Mouse (Mus musculus): ENCODE data around the gene Slc35a2. TPM values are rescaled to one million over a fixed set of nuclear protein-coding genes. Genes with fewer than 3 reads are reported as not detected.

Slc35a2 gene
- polyA plus RNA-seq, 2 experiments: 6.7 to 13.1 TPM

DNA sequence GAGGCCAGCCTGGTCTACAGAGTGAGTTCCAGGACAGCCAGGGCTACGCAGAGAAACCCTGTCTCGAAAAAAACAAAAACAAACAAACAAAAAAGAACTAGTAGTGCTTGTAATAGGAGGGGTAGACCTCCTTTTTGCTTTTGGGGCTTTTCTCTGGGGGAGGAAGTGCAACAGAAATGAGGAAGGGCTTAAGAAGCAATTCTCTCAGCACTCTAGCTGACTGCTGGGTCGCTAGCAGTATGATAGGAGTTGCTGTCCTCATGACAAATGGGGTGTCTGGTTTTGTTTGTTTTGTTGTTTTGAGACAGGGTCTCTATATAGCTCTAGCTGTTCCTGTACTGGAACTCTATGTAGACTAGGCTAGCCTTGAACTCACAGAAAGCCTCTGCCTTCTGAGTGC, 19.3 kb upstream of the Slc35a2 start:
- DNase-seq (ENCODE audit: low read depth in 3 of 3, low spot score in 3 of 3) (no peak), ATAC-seq (ENCODE audit: insufficient read depth) (no peak)
- Histone ChIP-seq H3K4me3 (ENCODE audit: insufficient read depth in 1 of 2, low read depth in 2 of 2, low read length in 2 of 2) (no peak overlapping the region), H3K9me3 (ENCODE audit: control insufficient read depth, low read length) (no peaks in the 10 kb centered on the region), H3K9ac (replicated peaks) (no peak overlapping the region), H3K27ac (no peak overlapping the region), H3K4me2 (ENCODE audit: low read depth) (no peak overlapping the region), H3K4me1 (replicated peaks; ENCODE audit: control insufficient read depth in 2 of 2, insufficient read depth in 2 of 2, low read length in 1 of 2) (peaks cover 2 to 17% of the 10 kb centered on the region in 2 experiments; a peak in 3 of 4 replicates), H3K36me3 (replicated peaks; ENCODE audit: control insufficient read depth, insufficient read depth, low read depth) (peaks cover 9% of the 10 kb centered on the region), H3K27me3 (ENCODE audit: control insufficient read depth, insufficient read depth, low read length) (no peaks in the 10 kb centered on the region)
- TF ChIP-seq EP300 (IDR thresholded peaks at IDR 0.05; ENCODE audit: low read depth) (no peak), CTCF (IDR thresholded peaks at IDR 0.05; ENCODE audit: low read depth) (no peak)
- 53% methylated on average over 3 of the region's 3 CpGs for WGBS (ENCODE audit: insufficient replicate concordance)

DNA sequence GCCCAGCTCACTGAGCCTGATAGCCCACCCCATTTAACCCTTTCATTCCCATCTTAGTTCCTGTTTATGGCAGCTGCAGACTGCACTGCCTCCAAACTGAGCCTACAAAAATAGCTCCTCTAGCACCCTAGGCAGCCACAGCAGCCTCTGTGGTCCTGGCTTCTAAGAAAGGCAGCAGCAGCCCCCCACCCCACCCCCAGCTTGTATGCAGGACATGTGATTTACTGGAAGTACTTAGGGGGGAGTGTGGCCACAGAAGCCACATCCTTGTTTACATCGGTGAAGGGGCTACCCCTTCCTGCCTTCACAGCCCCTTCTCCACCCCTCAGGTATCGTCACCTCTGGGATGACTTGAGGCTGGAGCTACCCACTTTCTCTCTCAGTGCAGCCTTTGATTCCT, 18.5 kb upstream of the Slc35a2 start:
- no peaks in the 10 kb centered on the region for H3K9me3 ChIP-seq (ENCODE audit: control insufficient read depth, low read length)
- H3K36me3 ChIP-seq (replicated peaks; ENCODE audit: control insufficient read depth, insufficient read depth, low read depth): peaks cover 9% of the 10 kb centered on the region
- WGBS (ENCODE audit: insufficient replicate concordance): 56% methylated on average over 2 of the region's 2 CpGs
- H3K27ac ChIP-seq: no peak overlapping the region
- no peak for TF ChIP-seq EP300 (IDR thresholded peaks at IDR 0.05; ENCODE audit: low read depth)
- no peak for TF ChIP-seq CTCF (IDR thresholded peaks at IDR 0.05; ENCODE audit: low read depth)
- ATAC-seq (ENCODE audit: insufficient read depth): no peak
- no peaks in the 10 kb centered on the region for H3K27me3 ChIP-seq (ENCODE audit: control insufficient read depth, insufficient read depth, low read length)
- no peak for DNase-seq (ENCODE audit: low read depth in 3 of 3, low spot score in 3 of 3)
- peaks cover 2 to 12% of the 10 kb centered on the region in 2 experiments; a peak in 2 of 4 replicates for H3K4me1 ChIP-seq (replicated peaks; ENCODE audit: control insufficient read depth in 2 of 2, insufficient read depth in 2 of 2, low read length in 1 of 2)
- H3K4me2 ChIP-seq (ENCODE audit: low read depth): no peak overlapping the region
- no peak overlapping the region for H3K9ac ChIP-seq (replicated peaks)
- no peak overlapping the region for H3K4me3 ChIP-seq (ENCODE audit: insufficient read depth in 1 of 2, low read depth in 2 of 2, low read length in 2 of 2)

DNA sequence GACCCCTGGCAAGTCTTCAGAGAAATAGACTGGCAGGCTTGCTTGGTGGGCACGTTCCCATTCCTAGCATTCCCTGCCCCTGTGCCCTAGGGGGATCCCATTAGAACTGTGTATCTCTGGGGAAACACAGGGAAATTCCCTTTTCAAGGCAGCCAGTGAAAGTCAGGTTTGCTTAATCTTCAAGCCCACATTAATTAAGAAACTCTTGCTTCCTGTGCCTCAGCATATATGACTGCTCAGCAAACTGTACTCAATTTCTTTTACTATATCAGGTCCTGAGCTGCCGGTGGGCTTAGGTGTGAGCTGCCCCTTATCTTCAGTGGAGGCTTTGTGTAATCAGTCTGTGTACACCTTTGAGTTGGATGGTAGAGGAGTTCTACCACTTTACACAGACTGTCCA, 18.0 kb upstream of the Slc35a2 start:
- TF ChIP-seq EP300 (IDR thresholded peaks at IDR 0.05; ENCODE audit: low read depth) (no peak), CTCF (IDR thresholded peaks at IDR 0.05; ENCODE audit: low read depth) (no peak)
- Histone ChIP-seq H3K36me3 (replicated peaks; ENCODE audit: control insufficient read depth, insufficient read depth, low read depth) (peaks cover 9% of the 10 kb centered on the region), H3K4me1 (replicated peaks; ENCODE audit: control insufficient read depth in 2 of 2, insufficient read depth in 2 of 2, low read length in 1 of 2) (peaks cover 0 to 9% of the 10 kb centered on the region in 2 experiments; a peak in 1 of 4 replicates), H3K4me3 (ENCODE audit: insufficient read depth in 1 of 2, low read depth in 2 of 2, low read length in 2 of 2) (no peak overlapping the region), H3K27ac (no peak overlapping the region), H3K9me3 (ENCODE audit: control insufficient read depth, low read length) (no peaks in the 10 kb centered on the region), H3K27me3 (ENCODE audit: control insufficient read depth, insufficient read depth, low read length) (no peaks in the 10 kb centered on the region), H3K4me2 (ENCODE audit: low read depth) (no peak overlapping the region), H3K9ac (replicated peaks) (no peak overlapping the region)
- DNase-seq (ENCODE audit: low read depth in 3 of 3, low spot score in 3 of 3) (no peak), ATAC-seq (ENCODE audit: insufficient read depth) (no peak)
- 53% methylated on average over 2 of the region's 2 CpGs for WGBS (ENCODE audit: insufficient replicate concordance)

DNA sequence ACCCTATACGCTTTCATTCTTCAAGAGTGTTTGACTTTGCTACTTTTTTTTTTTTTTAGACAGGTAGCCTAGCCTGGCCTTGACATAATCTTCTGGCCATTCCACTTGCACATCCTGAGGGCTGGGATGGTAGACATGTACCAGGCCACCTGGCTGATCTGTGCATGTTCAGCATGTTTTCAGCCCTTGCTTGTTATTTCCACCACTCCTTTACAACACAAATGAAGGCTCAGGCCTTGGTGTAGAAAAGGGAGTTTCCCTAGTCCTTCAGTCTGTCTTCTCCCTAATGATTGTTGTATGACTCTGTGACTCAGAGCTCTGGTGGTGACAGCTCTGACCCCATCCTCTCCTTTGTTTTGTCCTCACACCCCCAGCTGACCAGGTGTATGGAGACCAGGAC, 16.7 kb upstream of the Slc35a2 start:
- Histone ChIP-seq H3K4me3 (ENCODE audit: insufficient read depth in 1 of 2, low read depth in 2 of 2, low read length in 2 of 2) (no peak overlapping the region), H3K4me2 (ENCODE audit: low read depth) (no peak overlapping the region), H3K27ac (no peak overlapping the region), H3K4me1 (replicated peaks; ENCODE audit: control insufficient read depth in 2 of 2, insufficient read depth in 2 of 2, low read length in 1 of 2) (peaks cover 0 to 3% of the 10 kb centered on the region in 2 experiments; a peak in 1 of 4 replicates), H3K36me3 (replicated peaks; ENCODE audit: control insufficient read depth, insufficient read depth, low read depth) (peaks cover 13% of the 10 kb centered on the region), H3K9ac (replicated peaks) (no peak overlapping the region), H3K27me3 (ENCODE audit: control insufficient read depth, insufficient read depth, low read length) (no peaks in the 10 kb centered on the region), H3K9me3 (ENCODE audit: control insufficient read depth, low read length) (no peaks in the 10 kb centered on the region)
- TF ChIP-seq CTCF (IDR thresholded peaks at IDR 0.05; ENCODE audit: low read depth) (no peak), EP300 (IDR thresholded peaks at IDR 0.05; ENCODE audit: low read depth) (no peak)
- ATAC-seq (ENCODE audit: insufficient read depth) (no peak), DNase-seq (ENCODE audit: low read depth in 3 of 3, low spot score in 3 of 3) (no peak)
- WGBS (ENCODE audit: insufficient replicate concordance): 82% methylated on average over 1 of the region's 1 CpGs

DNA sequence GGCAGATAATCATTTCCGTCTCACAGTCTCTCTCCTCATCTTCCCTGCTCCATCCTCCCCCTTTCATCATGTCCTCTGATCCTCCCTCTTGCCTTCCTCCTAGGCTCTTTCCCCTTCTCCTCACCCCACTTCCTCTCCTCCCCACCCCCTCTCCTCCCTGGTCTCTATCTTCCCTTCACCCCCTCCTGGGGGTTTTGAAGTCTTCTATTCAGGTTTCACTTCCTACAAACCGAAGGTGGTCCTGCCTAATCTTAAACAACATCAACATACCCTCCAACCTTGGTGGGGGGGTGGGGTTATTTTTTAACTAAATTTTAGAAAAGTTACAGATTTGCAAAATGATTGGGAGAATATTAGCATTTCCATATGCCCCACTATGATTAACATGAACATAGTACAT, 15.3 kb upstream of the Slc35a2 start:
- H3K36me3 ChIP-seq (replicated peaks; ENCODE audit: control insufficient read depth, insufficient read depth, low read depth): peaks cover 20% of the 10 kb centered on the region
- TF ChIP-seq EP300 (IDR thresholded peaks at IDR 0.05; ENCODE audit: low read depth) (no peak), CTCF (IDR thresholded peaks at IDR 0.05; ENCODE audit: low read depth) (no peak)
- H3K4me1 ChIP-seq (replicated peaks; ENCODE audit: control insufficient read depth in 2 of 2, insufficient read depth in 2 of 2, low read length in 1 of 2): peaks cover 0 to 3% of the 10 kb centered on the region in 2 experiments; a peak in 1 of 4 replicates
- H3K27ac ChIP-seq: no peak overlapping the region
- no peaks in the 10 kb centered on the region for H3K27me3 ChIP-seq (ENCODE audit: control insufficient read depth, insufficient read depth, low read length)
- no peak overlapping the region for H3K4me3 ChIP-seq (ENCODE audit: insufficient read depth in 1 of 2, low read depth in 2 of 2, low read length in 2 of 2)
- WGBS (ENCODE audit: insufficient replicate concordance): 43% methylated on average over 2 of the region's 2 CpGs
- no peaks in the 10 kb centered on the region for H3K9me3 ChIP-seq (ENCODE audit: control insufficient read depth, low read length)
- no peak overlapping the region for H3K4me2 ChIP-seq (ENCODE audit: low read depth)
- no peak overlapping the region for H3K9ac ChIP-seq (replicated peaks)
- DNase-seq (ENCODE audit: low read depth in 3 of 3, low spot score in 3 of 3) (no peak), ATAC-seq (ENCODE audit: insufficient read depth) (no peak)

Data from liver, embryonic 14.5 days (tissue).